Mouse (Mus musculus) G1E (cell line): ENCODE results near the gene Dguok. TPM values are rescaled to one million over a fixed set of nuclear protein-coding genes. Genes with fewer than 3 reads are reported as not detected.

Experiments
- ATAC-seq: 2 replicates; pipeline ENCODE4 v1.8.0; 2016; ENCODE audit warnings: mild to moderate bottlenecking; ENCODE audit not compliant: insufficient number of reproducible peaks, poor library complexity, low FRiP score, severe bottlenecking; ENCODE audit errors: extremely low read depth
- DNase-seq: peaks from one replicate; pipeline ENCODE4 v3.0.0; 2012; ENCODE audit warnings: low spot score
- H3K27me3 ChIP-seq: 2 replicates; pipeline ENCODE4 v1.6.1; 2012; ENCODE audit warnings: mild to moderate bottlenecking, low read length, inconsistent platforms; ENCODE audit not compliant: insufficient read depth
- H3K36me3 ChIP-seq: replicated peaks from 2 replicates; pipeline ENCODE3; 2012; ENCODE audit warnings: mild to moderate bottlenecking, inconsistent platforms
- H3K4me1 ChIP-seq: 2 replicates; pipeline ENCODE4 v1.6.1; 2012; ENCODE audit warnings: low read depth, low read length, inconsistent platforms, mixed read lengths; ENCODE audit not compliant: insufficient read depth
- H3K4me3 ChIP-seq: 2 replicates; pipeline ENCODE4 v1.5.1; 2012; ENCODE audit warnings: low read depth, mild to moderate bottlenecking, inconsistent platforms, low read length, moderate library complexity, mixed read lengths
- H3K9me3 ChIP-seq: replicated peaks from 2 replicates; pipeline ENCODE4 v1.6.1; 2012; ENCODE audit warnings: inconsistent platforms
- CTCF ChIP-seq: IDR thresholded peaks from 2 replicates; pipeline ENCODE4 v1.5.1; 2012; ENCODE audit warnings: low read depth, low read length, inconsistent platforms, mixed read lengths
- GATA1 ChIP-seq: IDR thresholded peaks from 2 replicates; pipeline ENCODE4 v1.6.1; 2012; ENCODE audit warnings: borderline replicate concordance, low read length, inconsistent platforms, mixed read lengths
- GATA2 ChIP-seq: IDR thresholded peaks from 2 replicates; pipeline ENCODE4 v1.6.1; 2012; ENCODE audit warnings: low read depth, low read length, inconsistent platforms, borderline replicate concordance
- POLR2AphosphoS5 ChIP-seq: IDR thresholded peaks from 2 replicates; pipeline ENCODE4 v1.6.1; 2012; ENCODE audit warnings: low read depth, low read length, inconsistent platforms; ENCODE audit not compliant: insufficient replicate concordance
- TAL1 ChIP-seq: conservative IDR thresholded peaks from 2 replicates; pipeline ENCODE4 v1.6.1; 2012; ENCODE audit warnings: low read depth, low read length, inconsistent platforms, mixed read lengths
- polyA plus RNA-seq: library from polyadenylated mRNA; stranded (reverse); fragments of >175 nt; gene quantifications from 2 replicates; pipeline ENCODE4 v1.2.3, GENCODE M21; 2012
- total RNA-seq, 2 experiments: library from RNA; stranded (forward) in 1 of 2; stranded (reverse) in 1 of 2; fragments of 200-1000 nt in 1 of 2; fragments of >200 nt in 1 of 2; fragmentation: Nextera tagmentation in 1 of 2; gene quantifications; 2 replicates each; pipeline ENCODE4 v1.2.3; 2014 to 2017

Dguok gene
- total and polyA plus RNA-seq, 3 experiments, result 6.7 to 25.6 (median 25.1) TPM

DNA sequence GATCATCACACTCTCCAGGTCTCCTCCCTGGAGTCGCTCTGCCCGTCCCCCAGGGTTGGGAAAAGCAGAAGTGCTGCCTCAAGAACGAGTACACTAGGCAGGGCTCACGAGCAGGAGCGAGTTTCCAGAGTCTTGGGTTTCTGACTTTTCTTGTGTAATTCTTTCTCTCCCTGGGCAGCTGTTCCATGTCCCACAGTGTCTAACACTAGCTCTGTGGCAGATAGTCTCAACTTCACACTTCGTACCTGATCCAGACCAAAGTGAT, 30.0 kb upstream of the Dguok start:
- H3K27me3 ChIP-seq, result peaks cover 40% of the 10 kb centered on the region
- no peaks in the 10 kb centered on the region for H3K4me1 ChIP-seq
- H3K9me3 ChIP-seq, result no peaks in the 10 kb centered on the region
- H3K36me3 ChIP-seq, result peaks cover 2% of the 10 kb centered on the region
- TF ChIP-seq GATA2 (no peak), GATA1 (no peak), CTCF (no peak)
- ATAC-seq, result no peak
- no peak overlapping the region for H3K4me3 ChIP-seq
- no peak for DNase-seq

DNA sequence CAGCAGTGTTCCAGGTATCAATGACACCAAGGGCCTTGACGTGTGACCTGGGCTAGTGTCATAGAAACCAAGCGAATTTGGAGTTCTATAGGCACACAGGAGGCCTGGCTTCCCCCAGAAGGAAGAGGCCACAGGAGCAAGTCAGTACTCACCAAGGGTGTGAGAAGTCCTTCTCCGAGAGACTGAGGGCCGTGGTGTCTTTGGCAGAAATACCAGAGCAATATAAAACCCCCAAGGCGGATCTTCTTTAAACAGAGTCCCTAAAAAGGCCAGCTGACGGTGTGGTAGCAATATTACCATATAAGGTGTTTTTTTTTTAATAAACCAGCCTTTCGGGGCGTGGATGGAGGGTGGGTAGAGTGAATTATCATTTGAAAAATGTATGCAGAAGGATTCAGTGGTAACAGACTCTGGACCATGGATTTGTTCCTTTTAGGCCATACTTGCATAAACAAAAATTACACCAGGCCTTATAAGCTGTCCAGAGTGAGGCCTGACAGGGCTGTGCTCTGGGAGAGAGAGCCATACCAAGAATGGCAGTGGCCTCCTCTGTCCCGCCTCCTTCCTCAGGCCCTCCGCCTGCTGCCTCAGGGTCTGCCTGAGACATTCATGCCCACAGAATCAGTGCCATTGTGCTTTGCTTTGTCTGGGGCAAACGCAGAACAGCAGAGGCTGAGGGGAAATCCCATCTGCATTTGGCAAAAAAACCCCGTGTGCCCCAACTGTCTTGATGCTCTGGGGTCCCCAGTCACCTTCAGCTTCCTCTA, 29.4 kb upstream of the Dguok start, which contains the start of gene Actg2:
TSS of gene Actg2 (minus strand) at position 238 of the 767 bp plus-strand sequence.
- TF ChIP-seq TAL1 (no peak), GATA1 (no peak), CTCF (no peak), GATA2 (no peak), POLR2AphosphoS5 (no peak)
- Histone ChIP-seq H3K9me3 (no peaks in the 10 kb centered on the region), H3K27me3 (peaks cover 43% of the 10 kb centered on the region), H3K4me3 (no peak within 1 kb of the TSS), H3K36me3 (no peaks in the 10 kb centered on the region), H3K4me1 (no peaks in the 10 kb centered on the region)
- no peak for DNase-seq
- no peak for ATAC-seq

- Histone ChIP-seq H3K9me3 (no peaks in the 10 kb centered on the region), H3K36me3 (no peaks in the 10 kb centered on the region), H3K4me3 (no peak overlapping the region), H3K27me3 (peaks cover 50% of the 10 kb centered on the region), H3K4me1 (no peaks in the 10 kb centered on the region)
- TF ChIP-seq CTCF, result no peak
- no peak for TF ChIP-seq GATA2
- no peak for TF ChIP-seq POLR2AphosphoS5
- no peak for TF ChIP-seq TAL1
- no peak for TF ChIP-seq GATA1
- DNase-seq (no peak), ATAC-seq (no peak)
Observed at GRCm38 (mm10) chr6:83532608-83533007, 25.8 kb upstream of the Dguok start.

DNA sequence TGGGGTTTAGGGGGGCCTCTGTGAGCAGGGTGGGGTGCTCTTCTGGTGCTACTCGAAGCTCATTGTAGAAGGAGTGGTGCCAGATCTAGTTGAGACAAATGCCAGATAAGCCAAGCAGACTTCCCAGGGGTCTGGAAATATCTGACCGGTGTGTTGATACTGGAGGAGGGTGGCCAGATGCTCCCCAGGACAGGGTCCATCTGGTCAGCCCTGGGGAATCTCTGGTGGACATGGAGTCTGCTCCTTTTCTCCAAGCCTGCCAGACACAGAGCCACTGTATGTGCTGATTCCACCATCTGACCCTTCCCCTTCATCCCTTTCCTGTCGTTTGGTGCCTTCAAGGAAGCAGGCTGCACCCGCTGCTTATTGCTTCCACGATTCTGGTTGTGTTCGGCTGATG, 16.4 kb upstream of the Dguok start:
- Histone ChIP-seq H3K4me1 (no peaks in the 10 kb centered on the region), H3K9me3 (peaks cover 3% of the 10 kb centered on the region), H3K27me3 (peaks cover 28% of the 10 kb centered on the region), H3K4me3 (no peak overlapping the region), H3K36me3 (no peaks in the 10 kb centered on the region)
- no peak for DNase-seq
- ATAC-seq, result no peak
- no peak for TF ChIP-seq GATA2
- no peak for TF ChIP-seq CTCF
- TF ChIP-seq TAL1, result no peak
- no peak for TF ChIP-seq GATA1
- TF ChIP-seq POLR2AphosphoS5, result no peak

- peaks cover 3% of the 10 kb centered on the region for H3K9me3 ChIP-seq
- H3K36me3 ChIP-seq, result no peaks in the 10 kb centered on the region
- H3K4me1 ChIP-seq, result no peaks in the 10 kb centered on the region
- DNase-seq, result no peak
- no peak for ATAC-seq
- TF ChIP-seq GATA1 (no peak), TAL1 (no peak), POLR2AphosphoS5 (no peak), GATA2 (no peak), CTCF (no peak)
- peaks cover 25% of the 10 kb centered on the region for H3K27me3 ChIP-seq
- H3K4me3 ChIP-seq, result no peak overlapping the region
Observed at GRCm38 (mm10) chr6:83521784-83522183, 15.0 kb upstream of the Dguok start.

DNA sequence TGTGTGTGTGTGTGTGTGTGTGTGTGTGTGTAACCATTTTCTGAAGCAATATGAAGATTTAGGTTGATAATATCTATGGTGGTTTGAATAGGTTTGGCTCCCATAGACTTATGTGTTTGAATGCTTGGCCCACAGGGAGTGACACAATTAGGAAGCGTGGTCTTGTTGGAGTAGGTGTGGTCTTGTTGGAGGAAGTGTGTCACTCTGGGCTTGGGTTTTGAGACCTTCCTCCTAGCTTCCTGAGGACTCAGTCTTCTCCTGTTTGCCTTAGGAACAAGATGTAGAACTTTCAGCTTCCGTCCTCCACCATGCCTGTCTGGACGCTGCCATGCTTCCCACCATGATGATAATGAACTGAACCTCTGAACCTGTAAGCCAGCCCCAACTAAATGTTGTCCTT, 11.9 kb upstream of the Dguok start:
- H3K36me3 ChIP-seq, result no peaks in the 10 kb centered on the region
- TF ChIP-seq GATA1, result no peak
- DNase-seq (no peak), ATAC-seq (no peak)
- peaks cover 36% of the 10 kb centered on the region for H3K27me3 ChIP-seq
- H3K4me1 ChIP-seq, result no peaks in the 10 kb centered on the region
- peaks cover 3% of the 10 kb centered on the region for H3K9me3 ChIP-seq
- no peak overlapping the region for H3K4me3 ChIP-seq

- H3K27me3 ChIP-seq, result peaks cover 34% of the 10 kb centered on the region
- DNase-seq (no peak), ATAC-seq (no peak)
- H3K4me3 ChIP-seq, result no peak overlapping the region
- H3K9me3 ChIP-seq, result peaks cover 3% of the 10 kb centered on the region
- TF ChIP-seq CTCF (no peak), POLR2AphosphoS5 (no peak), GATA2 (no peak), TAL1 (no peak), GATA1 (no peak)
- no peaks in the 10 kb centered on the region for H3K4me1 ChIP-seq
- no peaks in the 10 kb centered on the region for H3K36me3 ChIP-seq
Observed at GRCm38 (mm10) chr6:83515172-83515571, 8.4 kb upstream of the Dguok start.
